Mouse (Mus musculus) right cerebral cortex, adult 18-20 months (tissue): ENCODE data around the gene Olfr1249.
"Not testable (repeated sequence)": the region's sequence is repeated elsewhere in the genome, so short reads cannot be mapped to it uniquely, and the experiment has no call there.

Experiments used
- DNase-seq: peaks from one replicate; pipeline ENCODE4 v3.0.0; 2022; ENCODE audit warnings: mixed read lengths

The Olfr1249 gene

GRCm38 (mm10) chr2:89634883-89635282, at the start of gene Olfr1249:
Gene Olfr1249, minus strand, starts transcription at chr2:89634983.
- DNase-seq: no peak

DNA sequence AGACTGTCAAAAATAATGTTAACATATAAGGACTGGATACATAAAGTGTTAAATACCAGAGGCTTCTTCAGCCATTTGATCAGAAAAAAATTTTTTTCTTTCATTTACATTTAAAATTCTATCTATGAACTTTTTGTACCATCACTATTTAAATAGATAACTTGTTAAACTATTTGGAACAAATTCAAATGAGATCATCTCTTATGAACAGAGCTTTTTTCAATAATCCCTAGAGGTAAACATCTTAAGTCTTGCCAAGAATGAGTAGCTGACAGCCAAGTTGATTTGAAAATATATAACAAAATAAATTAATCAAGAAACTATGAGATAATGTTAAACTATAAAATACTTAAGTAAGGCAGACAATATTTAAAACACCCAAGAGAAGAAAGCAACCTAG, 37.1 kb upstream of the Olfr1249 start, which contains the start of gene Olfr1251:
TSS of gene Olfr1251 (minus strand) at position 101 of the 400 bp plus-strand sequence.
- DNase-seq: no peak

GRCm38 (mm10) chr2:89661367-89661766, 26.6 kb upstream of the Olfr1249 start, which contains the start of gene Olfr1250:
Gene Olfr1250, minus strand, starts transcription at chr2:89661467.
- no peak for DNase-seq

GRCm38 (mm10) chr2:89618145-89618544, 16.6 kb downstream of the Olfr1249 start, which contains the start of gene Olfr1248:
Gene Olfr1248, minus strand, starts transcription at chr2:89618245.
- DNase-seq: not testable (repeated sequence)

GRCm38 (mm10) chr2:89614030-89614429, 20.8 kb downstream of the Olfr1249 start, which contains the start of gene Olfr1247:
Gene Olfr1247, minus strand, starts transcription at chr2:89614130.
- no peak for DNase-seq

- no peak for DNase-seq
Measured at GRCm38 (mm10) chr2:89593057-89593456, 41.7 kb downstream of the Olfr1249 start, which contains the start of gene Olfr1246. Gene Olfr1246, minus strand, starts transcription at chr2:89593157.
